Mouse (Mus musculus) liver, postnatal 0 days (tissue): ENCODE results near the gene Sh3yl1.

ENCODE experiments used
- CTCF ChIP-seq: sonication (generic); IDR thresholded peaks from 2 replicates; pipeline ENCODE4 v1.5.1; 2016; ENCODE audit warnings: antibody characterized with exemption, low read depth
- EP300 ChIP-seq: IDR thresholded peaks from 2 replicates; pipeline ENCODE4 v1.6.1; 2016; ENCODE audit warnings: antibody characterized with exemption, low read depth, mild to moderate bottlenecking

DNA sequence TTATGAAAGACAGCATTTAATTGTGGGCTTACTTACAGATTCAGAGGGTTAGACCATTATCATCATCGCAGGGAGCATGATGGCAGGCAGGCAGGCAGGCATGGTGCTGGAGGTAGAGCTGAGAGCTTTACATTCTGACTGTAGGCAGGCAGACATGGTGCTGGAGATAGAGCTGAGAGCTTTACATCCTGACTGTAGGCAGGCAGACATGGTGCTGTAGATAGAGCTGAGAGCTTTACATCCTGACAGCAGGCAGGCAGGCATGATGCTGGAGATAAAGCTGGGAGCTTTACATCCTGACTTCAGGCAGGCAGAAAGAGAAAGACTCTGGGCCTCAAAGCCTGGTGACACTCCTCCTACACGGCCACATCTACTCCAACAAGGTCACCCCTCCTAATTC, 59.2 kb downstream of the Sh3yl1 start:
- TF ChIP-seq CTCF (no peak), EP300 (no peak)
